Comparison of ENCODE assay signal across 18 mouse cellular contexts in the genomic region with DNA sequence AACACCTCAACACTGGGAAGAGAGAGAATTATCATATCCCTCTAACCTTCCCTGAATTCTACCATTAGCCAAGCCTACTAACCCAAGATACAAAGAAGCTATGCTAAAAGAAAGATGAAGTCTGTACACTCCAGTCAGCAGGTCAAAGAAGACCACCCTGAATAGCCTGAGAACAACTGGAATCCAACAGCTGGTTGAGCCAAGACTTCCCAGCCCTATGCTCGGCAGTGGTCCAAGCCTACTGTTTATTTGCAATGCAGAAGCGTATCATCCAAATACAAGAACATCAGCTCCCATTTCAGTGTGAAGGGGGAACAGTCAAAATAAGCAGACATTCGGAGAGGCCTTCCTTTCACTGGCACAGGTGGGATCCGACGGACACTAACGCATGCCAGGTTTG. TPM values are rescaled to one million over a fixed set of nuclear protein-coding genes. Genes with fewer than 3 reads are reported as not detected.
DNase-seq lines count a peak whose midpoint lies in the region.
"Had no signal": no experiment of that assay in that cellular context is flagged by ENCODE, and none has a peak within 500 bp of the region (broad histone marks: within the 10 kb centered on the region; RNA-seq: fewer than 3 reads in every experiment).

No protein-coding gene starts in this region.

- no peaks in the 10 kb centered on the region for H3K9me3 ChIP-seq in forebrain, embryonic 10.5 days
- H3K9me3 ChIP-seq: hindbrain, embryonic 12.5 days; liver, embryonic 12.5 days had no signal

- no peak overlapping the region for H3K4me3 ChIP-seq in forebrain, embryonic 10.5 days
- H3K4me3 ChIP-seq: erythroblast, embryonic 14.5 days; hindbrain, embryonic 12.5 days; liver, embryonic 12.5 days had no signal

- WGBS in forebrain, embryonic 10.5 days = 90% methylated on average over 6 of the region's 6 CpGs

- H3K27ac ChIP-seq in forebrain, embryonic 10.5 days = no peak overlapping the region
- H3K27ac ChIP-seq: hindbrain, embryonic 12.5 days; liver, embryonic 12.5 days had no signal

- H3K36me3 ChIP-seq in forebrain, embryonic 10.5 days (replicated peaks) = no peaks in the 10 kb centered on the region
- H3K36me3 ChIP-seq: hindbrain, embryonic 12.5 days; liver, embryonic 12.5 days had no signal

- peaks cover 89% of the 10 kb centered on the region for H3K27me3 ChIP-seq in forebrain, embryonic 10.5 days (ENCODE audit: poor library complexity, severe bottlenecking)
- H3K27me3 ChIP-seq: hindbrain, embryonic 12.5 days; liver, embryonic 12.5 days had no signal

- 0 out of 2 replicates have a peak, but pooled peaks cover 6% of the 10 kb centered on the region for H3K4me1 ChIP-seq in forebrain, embryonic 10.5 days
- H3K4me1 ChIP-seq: hindbrain, embryonic 12.5 days; liver, embryonic 12.5 days had no signal

- peak; percentile 23 for DNase-seq in gastrocnemius, postnatal 10 days
- no peak for DNase-seq in gastrocnemius, postnatal 25 days
- DNase-seq in kidney, postnatal 10 days = peak; percentile 70
- DNase-seq in kidney, adult 8-10 months = no peak
- peak; percentile 1 for DNase-seq in right cerebral cortex, postnatal 4 days
- DNase-seq in right cerebral cortex, postnatal 10 days (ENCODE audit: low spot score in 2 of 2) = no peak
- peak; percentile 23 to 55 for DNase-seq in lung, postnatal 4 days
- DNase-seq in forebrain, embryonic 10.5 days (ENCODE audit: extremely low spot score, low spot score) = no peak
- DNase-seq: adrenal gland, postnatal 14 days; cerebellum, adult 11-12 months; cerebellum, postnatal 25 days; kidney, adult 9 months; left cerebral cortex, postnatal 4 days; midbrain, embryonic 14.5 days; thymus, adult 2 months had no signal

RNA-seq across cellular contexts. Expression of a gene that starts 56.3 kb away (rescaled TPM):
- total RNA-seq in gastrocnemius, postnatal 10 days (2021) = 100 to 1,000 TPM in 1 of 2 experiments, 10 to 100 TPM in 1; 92.2 to 118 TPM
- 10 to 100 TPM; 10.9 to 13.9 TPM for total RNA-seq in gastrocnemius, postnatal 25 days (2021)
- 229 and 246 TPM in 2 replicates for polyA plus RNA-seq in forebrain, embryonic 10.5 days (2016; fragmentation: Nextera tagmentation; extraction: Ambion mirVana)

Comparison
In these comparisons a context has a peak if more than half of its experiments do, and no peak if none do; other contexts are left out.
1. DNase-seq: peak in gastrocnemius, postnatal 10 days (single experiment), kidney, postnatal 10 days (single experiment), right cerebral cortex, postnatal 4 days (single experiment) and lung, postnatal 4 days (2 of 2); none in gastrocnemius, postnatal 25 days (single experiment), kidney, adult 8-10 months (0 of 2), right cerebral cortex, postnatal 10 days (0 of 2) and forebrain, embryonic 10.5 days (single experiment).
2. RNA of a gene that starts 56.3 kb away (total RNA-seq): 92.2 to 118 TPM in gastrocnemius, postnatal 10 days; 10.9 to 13.9 TPM in gastrocnemius, postnatal 25 days; every median in the first group is over 4 times any median in the second.